Mouse (Mus musculus) spleen, adult 2 months (tissue): Measurements from ENCODE around the gene Asb6.

ENCODE experiments used
- CTCF ChIP-seq: fragments of 200-500 bp; IDR thresholded peaks from 2 replicates; pipeline ENCODE4 v1.5.1; 2011; ENCODE audit warnings: mild to moderate bottlenecking, inconsistent platforms; ENCODE audit not compliant: insufficient read depth, insufficient read length, insufficient replicate concordance; ENCODE audit errors: extremely low read depth
- POLR2A ChIP-seq: fragments of 200-500 bp; IDR thresholded peaks from 2 replicates; pipeline ENCODE4 v1.6.1; 2011; ENCODE audit warnings: low read depth, low read length, inconsistent platforms

DNA sequence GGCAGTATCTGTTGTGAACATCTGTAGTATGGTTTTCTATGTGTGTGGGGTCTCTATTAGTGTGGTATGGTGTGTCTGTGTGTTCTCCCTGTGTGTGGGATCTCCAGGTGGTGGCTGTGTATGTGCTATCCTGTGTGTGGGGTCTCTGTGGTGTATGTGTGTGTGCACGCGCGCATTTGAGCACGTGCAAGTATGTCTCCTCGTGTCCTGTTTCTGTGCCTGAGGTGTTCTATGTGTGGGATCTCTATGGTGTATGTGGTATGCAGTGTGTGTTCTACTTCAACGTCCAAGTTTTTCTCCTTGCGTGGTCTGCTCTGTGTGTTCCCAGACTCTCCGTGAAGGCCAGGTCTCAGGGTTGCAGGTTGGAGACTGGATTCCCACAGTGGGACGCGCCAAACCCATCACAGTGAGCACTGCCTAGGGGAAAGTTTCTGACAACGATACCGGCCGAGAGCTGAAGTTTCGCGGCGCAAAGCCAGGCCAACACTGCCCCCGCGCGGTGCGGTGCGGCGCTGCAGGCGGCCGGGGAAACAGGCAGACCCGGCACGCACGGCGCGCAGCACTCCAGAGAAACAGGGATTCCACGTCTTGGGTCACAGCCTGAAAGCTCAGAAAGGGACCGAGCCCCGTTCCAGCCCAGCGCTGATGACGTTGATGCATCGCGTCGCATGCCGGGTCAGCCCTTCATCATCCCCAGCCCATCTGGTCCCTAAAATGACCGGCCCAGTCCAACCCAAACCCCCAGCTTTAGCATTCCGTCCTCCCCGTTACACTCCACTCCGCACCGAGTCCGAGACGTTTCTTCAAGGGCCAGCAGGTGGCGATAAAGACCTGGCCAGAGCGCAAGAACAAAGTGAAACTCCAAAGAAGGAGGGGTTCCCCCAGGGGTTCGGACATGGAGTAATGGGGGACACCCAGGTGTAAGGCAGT lies 35.7 kb downstream of the Asb6 start:
- no peak for TF ChIP-seq POLR2A
- peak; percentile 99 for TF ChIP-seq CTCF
